Comparison of ENCODE assay signal across 8 mouse cellular contexts in the genomic region with DNA sequence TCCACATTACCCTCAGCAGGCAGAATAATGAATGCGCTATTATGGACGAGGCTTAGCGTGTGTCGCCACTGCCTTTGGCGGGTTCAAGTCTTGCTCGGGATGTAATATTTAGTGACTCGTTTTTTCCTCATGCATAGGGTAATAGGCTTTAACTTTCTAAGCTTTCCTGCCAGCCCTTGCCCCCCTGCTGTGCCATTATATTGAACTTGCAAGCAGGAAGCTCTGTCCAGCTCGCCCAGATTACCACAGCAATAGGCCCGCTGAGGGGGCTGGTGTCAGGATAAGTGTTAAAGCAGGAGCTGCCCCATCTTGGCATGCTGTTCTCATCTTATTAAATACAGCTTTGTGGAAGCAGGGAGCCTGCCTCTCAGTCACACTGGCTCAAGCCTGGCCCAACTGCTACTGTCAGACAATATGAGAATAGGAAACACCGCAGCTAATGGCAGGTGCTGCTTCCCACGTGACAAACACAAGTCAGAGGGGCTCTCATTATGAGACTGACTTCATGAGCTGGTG.
DNase-seq lines count a peak whose midpoint lies in the region; ATAC-seq and TF ChIP-seq lines count a peak whose summit lies in the region.
"Had no signal": no experiment of that assay in that cellular context is flagged by ENCODE, and none has a peak within 500 bp of the region (broad histone marks: within the 10 kb centered on the region; RNA-seq: fewer than 3 reads in every experiment).

No protein-coding gene starts in this region.

- H3K9me3 ChIP-seq in hindbrain, embryonic 12.5 days (replicated peaks): no peaks in the 10 kb centered on the region
- no peaks in the 10 kb centered on the region for H3K9me3 ChIP-seq in midbrain, postnatal 0 days (ENCODE audit: low read length)

- H3K27ac ChIP-seq in hindbrain, embryonic 12.5 days: peak overlapping the region; percentile 48
- H3K27ac ChIP-seq in midbrain, postnatal 0 days (ENCODE audit: low read depth, low read length): no peak overlapping the region

- TF ChIP-seq CTCF in midbrain, postnatal 0 days (IDR thresholded peaks at IDR 0.05): no peak

- 9% methylated on average over 11 of the region's 11 CpGs for WGBS in hindbrain, embryonic 12.5 days
- 9% methylated on average over 11 of the region's 11 CpGs for WGBS in midbrain, postnatal 0 days

- H3K9ac ChIP-seq in hindbrain, embryonic 12.5 days: no peak overlapping the region
- no peak overlapping the region for H3K9ac ChIP-seq in midbrain, postnatal 0 days (replicated peaks; ENCODE audit: low read length, poor library complexity, severe bottlenecking)

- H3K4me2 ChIP-seq in hindbrain, embryonic 12.5 days (replicated peaks): no peak overlapping the region; the same call in 1 of the 2 replicates
- H3K4me2 ChIP-seq in midbrain, postnatal 0 days (ENCODE audit: low read depth, low read length, poor library complexity, severe bottlenecking): no peak overlapping the region
- H3K4me2 ChIP-seq: liver, embryonic 11.5 days had no signal

- H3K4me1 ChIP-seq in hindbrain, embryonic 12.5 days: peaks cover 6% of the 10 kb centered on the region
- no peaks in the 10 kb centered on the region for H3K4me1 ChIP-seq in midbrain, postnatal 0 days (ENCODE audit: insufficient read depth, low read length)

- DNase-seq in R1 (ENCODE audit: low read depth, low spot score): peak; percentile 80
- peak; percentile 73 for DNase-seq in embryo, embryonic 11 days
- peak; percentile 83 for DNase-seq in midbrain, postnatal 0 days (ENCODE audit: low spot score)
- no peak for DNase-seq in kidney, adult 9 months
- DNase-seq in urinary bladder, adult 2 months (ENCODE audit: low spot score): no peak
- no peak for DNase-seq in layer of hippocampus, adult 8-10 months (ENCODE audit: low spot score in 2 of 2)

- ATAC-seq in hindbrain, embryonic 12.5 days (ENCODE audit: low FRiP score): peak; percentile 84
- ATAC-seq in midbrain, postnatal 0 days (ENCODE audit: low FRiP score): peak; percentile 23; the same call in 1 of the 2 replicates

- H3K36me3 ChIP-seq in hindbrain, embryonic 12.5 days: no peaks in the 10 kb centered on the region
- H3K36me3 ChIP-seq in midbrain, postnatal 0 days (ENCODE audit: insufficient read depth, low read length): no peaks in the 10 kb centered on the region

- H3K27me3 ChIP-seq in hindbrain, embryonic 12.5 days: peaks cover 3% of the 10 kb centered on the region; the same call in 1 of the 2 replicates
- peaks cover 7% of the 10 kb centered on the region; the same call in 1 of the 2 replicates for H3K27me3 ChIP-seq in midbrain, postnatal 0 days (ENCODE audit: insufficient read depth, low read length)

- no peak overlapping the region for H3K4me3 ChIP-seq in hindbrain, embryonic 12.5 days
- H3K4me3 ChIP-seq in midbrain, postnatal 0 days (ENCODE audit: low read depth, low read length): no peak overlapping the region

Comparison
In these comparisons a context has a peak if more than half of its experiments do, and no peak if none do; other contexts are left out.
1. DNase-seq: peak in R1 (single experiment), embryo, embryonic 11 days (single experiment) and midbrain, postnatal 0 days (single experiment); none in kidney, adult 9 months (single experiment), urinary bladder, adult 2 months (single experiment) and layer of hippocampus, adult 8-10 months (0 of 2).